Mouse (Mus musculus): Measurements from ENCODE around the gene B4galt2.

Gene B4galt2

DNA sequence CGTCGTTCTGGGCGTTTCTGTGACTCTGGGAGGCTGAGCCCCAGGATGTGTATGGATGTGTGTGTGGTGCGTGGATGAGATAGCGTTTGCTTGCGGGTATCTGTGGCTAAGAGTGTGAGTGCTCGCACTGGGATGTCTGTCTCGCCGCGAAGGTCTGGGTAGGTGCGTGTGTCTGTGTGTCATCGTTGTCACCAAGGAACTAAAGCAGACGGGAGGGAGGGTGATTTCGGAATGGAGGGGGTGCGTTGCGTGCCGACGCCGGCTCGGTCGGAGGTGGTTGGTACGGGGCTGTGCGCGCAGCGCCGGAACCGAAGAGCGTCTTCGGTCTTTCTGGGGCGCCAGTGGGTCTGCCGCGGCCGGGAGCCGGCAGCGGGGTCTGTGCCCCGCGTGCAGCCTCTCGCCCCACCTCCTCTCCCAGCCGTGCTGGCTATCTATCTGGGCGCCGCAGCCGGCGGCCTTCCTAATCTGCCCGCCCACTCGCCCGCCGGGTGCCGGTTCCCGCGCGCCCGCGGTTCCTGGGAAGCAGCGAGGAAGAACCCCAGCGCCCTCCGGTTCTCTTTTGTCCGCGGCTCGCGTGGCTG, 47.7 kb downstream of the B4galt2 start:
- no peak for DNase-seq (ENCODE audit: low spot score)

DNA sequence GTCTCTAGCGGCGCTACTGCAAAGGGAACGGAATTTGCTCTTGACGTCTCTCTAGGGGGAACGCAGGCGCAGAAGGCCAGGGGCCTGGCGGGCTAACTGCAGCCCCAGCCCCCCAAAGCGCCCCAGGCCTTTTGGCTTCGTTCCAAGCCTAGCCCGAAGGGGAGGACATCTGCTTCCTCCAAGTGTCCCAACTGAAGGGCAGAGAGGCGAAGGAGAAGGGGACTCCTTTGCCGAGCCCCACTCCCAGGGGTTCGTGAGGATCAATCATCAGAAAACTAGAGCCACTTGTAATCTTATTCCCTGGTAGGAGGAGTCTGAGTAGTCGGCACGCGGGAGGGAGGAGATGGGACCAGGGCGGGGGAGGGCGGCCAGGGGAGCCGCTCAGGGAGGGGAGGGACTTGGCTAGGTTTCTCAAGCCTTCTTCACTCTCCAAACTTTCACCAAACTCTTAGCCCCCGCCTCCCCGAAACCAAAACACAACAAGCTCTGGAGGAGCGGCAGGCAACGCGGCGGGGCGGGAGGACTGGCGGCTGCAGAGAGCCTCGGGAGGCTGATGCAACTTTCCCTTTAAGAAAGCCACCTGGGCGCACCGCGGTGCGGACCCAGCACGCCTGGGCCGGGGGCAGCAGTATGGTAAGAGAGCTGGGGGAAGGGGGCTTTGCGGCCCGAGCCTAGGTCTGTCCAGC, 48.3 kb downstream of the B4galt2 start:
- no peak for DNase-seq (ENCODE audit: low spot score)

DNA sequence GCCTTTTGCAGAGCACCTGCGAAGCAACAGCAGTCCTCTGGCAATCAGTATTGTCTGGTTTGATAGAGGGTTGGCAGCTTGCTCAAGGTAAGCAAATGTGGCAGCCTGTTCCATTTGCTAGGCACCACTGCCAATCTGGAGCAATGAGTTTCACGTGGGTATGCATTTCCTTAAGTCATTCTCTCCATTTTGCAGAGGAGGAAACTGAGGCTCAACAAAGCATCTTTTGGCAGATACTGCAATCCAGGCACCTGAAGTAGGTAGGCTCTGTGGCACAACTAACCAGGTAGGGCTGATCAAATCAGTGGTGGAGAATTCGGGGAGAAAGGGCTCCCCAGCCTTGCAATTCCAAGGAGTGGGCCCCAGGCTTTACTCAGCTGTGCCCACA, 48.8 kb downstream of the B4galt2 start, which contains the start of gene Slc6a9:
Gene Slc6a9 (plus strand): TSS at position 50 of the 388 bp plus-strand sequence.
- DNase-seq (ENCODE audit: low spot score): no peak

DNA sequence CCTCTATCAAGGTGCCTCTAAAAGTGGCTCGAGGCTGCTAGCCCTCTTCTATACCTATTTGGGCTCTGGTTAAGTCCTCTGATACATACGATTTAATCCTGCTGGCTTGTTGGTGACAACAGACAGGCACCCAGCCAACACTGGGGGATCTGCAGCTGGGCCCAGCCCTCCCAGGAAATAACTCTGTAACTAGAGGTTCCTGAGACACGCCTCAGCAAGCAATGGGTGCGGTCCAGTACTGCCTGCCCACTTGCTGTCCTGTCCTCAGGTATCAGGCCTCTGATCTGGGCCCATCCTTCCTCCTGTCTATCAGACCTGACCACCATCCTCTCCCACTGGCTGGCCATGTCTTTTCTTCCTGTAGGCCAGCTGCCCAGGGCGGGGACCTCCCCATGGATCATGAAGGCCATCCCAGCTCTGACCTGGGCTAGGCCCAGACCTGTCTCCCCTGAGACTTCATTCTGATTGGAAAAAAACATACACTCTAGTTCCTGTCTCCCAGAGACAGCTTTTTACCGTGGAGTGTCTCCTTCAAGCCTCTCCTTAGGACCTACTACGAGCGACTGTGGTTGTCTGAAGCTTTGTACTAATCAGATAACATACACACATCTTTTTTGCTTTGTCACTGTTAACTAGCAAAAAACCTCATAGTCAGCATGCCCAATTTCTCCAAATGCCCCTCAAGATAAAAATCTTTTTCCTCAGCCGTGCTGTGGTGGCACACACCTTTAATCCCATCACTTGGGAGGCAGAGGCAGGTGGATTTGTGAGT, 51.2 kb downstream of the B4galt2 start:
- DNase-seq (ENCODE audit: low spot score): no peak

DNA sequence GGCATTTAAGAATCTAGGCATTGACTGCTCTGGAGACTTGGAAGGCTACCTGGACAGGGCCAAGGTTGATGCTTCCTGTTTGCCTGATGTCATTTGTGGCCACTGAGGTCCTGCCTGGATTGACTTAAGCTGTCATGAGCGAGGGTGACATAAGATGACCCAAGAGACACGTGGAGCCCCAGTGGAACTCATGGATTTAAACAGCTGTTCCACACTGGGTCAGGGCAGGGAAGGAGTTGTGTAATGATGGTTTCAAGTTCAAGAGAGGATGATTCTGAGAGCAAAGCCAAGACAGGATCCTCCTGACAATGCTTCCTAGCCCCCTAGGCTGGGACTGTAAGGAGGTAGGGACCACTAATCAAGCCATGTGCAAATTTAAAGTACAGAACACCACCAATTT, 51.8 kb downstream of the B4galt2 start:
- no peak for DNase-seq (ENCODE audit: low spot score)

DNA sequence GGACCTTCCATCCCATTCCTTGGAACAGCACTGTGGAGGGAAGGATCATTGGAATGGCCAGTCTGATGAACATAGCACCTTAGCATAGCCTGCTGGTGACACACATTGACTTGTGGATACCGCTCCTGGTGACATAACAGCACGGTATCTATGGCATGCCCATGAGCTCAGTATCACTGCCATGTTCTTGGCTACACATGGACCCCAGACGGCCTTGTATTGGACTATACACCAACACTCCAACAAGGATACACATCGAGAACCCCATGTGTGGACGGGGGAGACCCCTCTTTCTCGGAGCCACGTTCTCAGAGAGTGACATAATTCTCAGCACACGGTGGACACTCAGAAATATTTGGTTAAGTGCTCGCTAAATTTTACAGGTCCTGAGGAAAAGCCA, 52.5 kb downstream of the B4galt2 start:
- no peak for DNase-seq (ENCODE audit: low spot score)

DNA sequence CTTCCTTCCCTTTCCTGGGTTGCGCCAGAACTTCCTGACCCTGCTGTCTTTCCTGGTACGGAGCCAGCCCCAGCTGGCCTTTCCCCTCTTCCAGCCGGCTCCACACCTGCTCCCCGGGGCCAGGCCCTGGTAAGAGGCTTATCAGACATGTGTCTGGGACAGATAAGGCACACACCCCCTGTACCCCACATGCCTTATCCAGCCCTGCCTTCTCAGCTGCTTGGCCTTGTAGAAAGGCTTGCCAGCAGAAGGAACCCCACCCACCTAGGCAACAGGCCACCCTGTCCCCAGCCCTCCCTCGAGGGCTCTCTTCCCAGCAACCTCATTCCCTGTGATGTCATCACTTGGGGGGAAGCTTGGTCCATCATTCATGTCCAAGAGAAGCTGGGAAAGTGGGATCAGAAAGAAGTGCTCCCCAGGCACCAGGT, 53.1 kb downstream of the B4galt2 start:
- DNase-seq (ENCODE audit: low spot score): no peak

DNA sequence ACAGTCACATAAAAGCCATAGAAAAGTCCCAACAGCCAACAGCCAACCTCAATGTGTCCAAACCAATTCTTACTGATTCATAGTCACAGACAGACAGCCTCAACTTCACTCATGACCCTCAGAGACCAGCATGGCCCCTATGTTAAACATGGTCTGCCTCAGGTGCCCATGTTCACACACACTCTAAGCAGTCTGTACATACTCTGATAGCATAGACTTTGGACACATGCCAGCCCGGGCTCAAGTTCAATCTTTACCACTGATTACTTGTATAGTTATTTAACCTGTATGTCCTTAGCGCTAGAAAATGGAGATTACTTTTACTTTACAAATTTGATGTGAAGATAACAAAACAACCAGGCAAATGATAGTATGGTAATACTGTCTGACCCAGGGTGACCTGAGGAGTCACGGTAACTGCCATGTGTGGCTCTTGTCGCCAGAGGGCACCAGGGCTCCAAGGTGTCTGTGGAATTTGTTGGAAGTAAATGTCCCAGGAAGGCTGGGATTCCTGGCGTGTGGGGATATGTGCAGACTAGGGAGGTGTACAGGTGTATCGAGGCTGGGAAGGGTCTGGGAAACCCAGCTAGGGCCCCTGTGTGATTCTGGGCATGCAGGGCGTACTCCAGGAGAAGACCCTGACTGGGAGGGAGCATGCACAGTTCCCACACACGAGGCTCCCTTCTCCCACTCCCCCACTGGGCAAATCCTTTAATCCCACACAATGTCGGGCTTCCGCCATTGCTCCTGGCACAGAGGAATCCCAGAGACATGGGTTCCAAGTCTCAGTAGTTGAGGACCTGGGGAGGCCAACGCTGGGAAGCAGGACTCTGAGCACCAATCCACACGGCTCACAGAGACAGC, 53.8 kb downstream of the B4galt2 start:
- no peak for DNase-seq (ENCODE audit: low spot score)

DNA sequence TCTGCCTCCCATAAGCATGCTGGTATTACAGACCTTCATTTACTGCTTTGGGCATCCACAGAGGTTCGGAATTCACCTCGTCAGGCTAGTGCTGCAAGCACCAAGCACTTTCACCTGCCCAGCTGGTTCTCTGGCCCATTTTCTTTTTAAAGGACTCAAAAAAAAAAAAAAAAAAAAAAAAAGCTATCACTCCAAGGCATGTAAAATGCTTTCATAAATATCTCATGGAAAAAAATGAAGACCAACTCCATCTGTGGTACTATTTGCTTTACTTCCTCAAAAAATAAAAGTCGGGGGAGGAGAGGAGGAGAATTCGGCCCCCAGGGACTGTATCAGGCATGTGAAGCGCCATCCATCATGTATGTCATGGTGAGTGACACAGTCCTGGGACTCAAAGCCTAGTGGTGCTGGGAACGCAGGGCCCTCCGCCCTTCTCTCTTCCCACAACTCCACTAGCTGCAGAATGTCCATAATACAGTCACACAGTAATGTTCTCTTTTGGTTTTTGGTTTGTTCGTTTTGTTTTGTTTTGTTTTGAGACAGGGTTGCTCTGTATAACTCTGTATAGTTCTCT, 54.6 kb downstream of the B4galt2 start:
- DNase-seq (ENCODE audit: low spot score): no peak

All from urinary bladder, postnatal 10 days (tissue).